Mouse (Mus musculus) CH12F3 (cell line): ENCODE data around the gene Gm20388.

ENCODE experiments used
- in situ Hi-C: fragments of 300-500 bp; cut with MboI; formaldehyde crosslinking; loops from 2 replicates; pipeline ENCODE4 v1.14.3; 2020; ENCODE audit warnings: low sequenced_read_pairs

Gene Gm20388

GRCm38 (mm10) chr8:120809050-120809449 lies 898.4 kb downstream of the Gm20388 start:
- in situ Hi-C loops, result no loop called here

DNA sequence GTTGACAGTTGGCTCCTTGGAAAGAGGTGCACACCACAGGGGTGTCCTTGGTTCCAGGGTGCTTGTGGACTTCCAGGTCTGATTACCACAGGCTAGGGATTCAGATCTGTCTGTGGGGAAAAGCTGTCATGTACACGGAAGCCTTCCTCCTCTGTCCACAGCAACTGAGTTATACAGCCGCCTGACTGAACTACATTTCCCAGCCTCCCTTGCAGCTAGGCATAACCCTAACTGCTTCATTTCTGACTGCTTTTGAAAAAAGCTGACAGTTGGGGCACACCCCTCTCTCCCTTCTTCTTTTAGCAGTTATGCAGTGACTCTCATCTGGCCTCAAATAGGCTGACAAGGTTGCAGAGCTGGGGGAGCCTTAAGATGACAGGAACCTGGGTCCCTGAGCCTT lies 901.3 kb downstream of the Gm20388 start:
- in situ Hi-C loops, result no loop called here

- in situ Hi-C loops, result no loop called here
These were observed 902.4 kb downstream of the Gm20388 start for GRCm38 (mm10) chr8:120813028-120813427.

GRCm38 (mm10) chr8:120813839-120814238 lies 903.2 kb downstream of the Gm20388 start:
- in situ Hi-C loops, result no loop called here

GRCm38 (mm10) chr8:120816371-120816770 lies 905.7 kb downstream of the Gm20388 start:
- in situ Hi-C loops, result loop anchor here (5.0 kb wide), 1 partner anchor 276 kb away; no protein-coding TSS in a partner anchor

- in situ Hi-C loops, result loop anchor here (5.0 to 10.0 kb wide), 2 partner anchors 65 to 272 kb away; no protein-coding TSS in a partner anchor
These were observed 909.3 kb downstream of the Gm20388 start for GRCm38 (mm10) chr8:120819906-120820305.

GRCm38 (mm10) chr8:120821399-120822170 lies 910.9 kb downstream of the Gm20388 start:
- in situ Hi-C loops, result loop anchor here (10.0 kb wide), 1 partner anchor 63 kb away; no protein-coding TSS in a partner anchor

GRCm38 (mm10) chr8:120823331-120823730 lies 912.7 kb downstream of the Gm20388 start:
- in situ Hi-C loops, result loop anchor here (10.0 kb wide), 1 partner anchor 61 kb away; no protein-coding TSS in a partner anchor

DNA sequence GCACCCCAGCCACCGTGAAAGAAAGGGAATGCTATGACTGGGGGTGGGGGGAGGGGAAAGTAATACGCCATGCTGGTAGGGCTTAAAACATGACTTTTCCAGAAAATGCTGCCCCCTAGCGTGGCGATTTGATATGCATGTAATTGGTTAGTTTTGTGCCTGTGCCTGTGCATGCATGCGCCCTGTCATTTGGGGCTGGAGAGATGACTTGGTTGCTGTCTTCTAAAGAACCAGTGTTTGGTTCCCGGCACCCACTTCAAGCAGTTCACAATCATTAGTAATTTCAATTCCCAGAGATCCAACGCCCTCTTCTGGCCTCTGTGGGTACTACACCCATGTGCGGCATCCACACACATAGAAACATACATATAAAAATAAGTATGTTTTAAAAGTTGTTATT lies 913.2 kb downstream of the Gm20388 start:
- in situ Hi-C loops, result loop anchor here (10.0 kb wide), 1 partner anchor 61 kb away; no protein-coding TSS in a partner anchor

DNA sequence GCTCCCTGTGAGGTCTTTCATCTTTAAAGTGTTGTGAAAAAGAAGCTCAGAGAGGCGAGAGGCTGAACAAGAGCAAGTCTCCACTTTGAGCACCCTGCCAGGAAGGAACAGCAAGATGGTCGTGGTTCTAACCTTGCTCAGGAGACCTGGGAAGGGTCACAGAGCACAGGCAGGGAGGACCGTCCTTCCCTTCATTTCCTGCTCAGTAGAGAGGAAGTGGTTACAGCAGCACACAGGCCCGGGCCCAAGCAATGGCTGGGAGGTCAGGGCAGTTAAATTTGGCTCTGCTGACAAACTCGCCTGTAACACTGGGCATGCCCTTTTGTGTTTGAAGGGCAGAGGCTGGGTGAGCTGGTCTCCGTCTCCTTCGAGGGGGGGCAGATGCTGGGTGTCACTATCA lies 914.0 kb downstream of the Gm20388 start:
- in situ Hi-C loops, result loop anchor here (10.0 kb wide), 1 partner anchor 60 kb away; no protein-coding TSS in a partner anchor

- in situ Hi-C loops, result loop anchor here (10.0 kb wide), 1 partner anchor 57 kb away; no protein-coding TSS in a partner anchor
These were observed 917.6 kb downstream of the Gm20388 start for GRCm38 (mm10) chr8:120828279-120828678.

DNA sequence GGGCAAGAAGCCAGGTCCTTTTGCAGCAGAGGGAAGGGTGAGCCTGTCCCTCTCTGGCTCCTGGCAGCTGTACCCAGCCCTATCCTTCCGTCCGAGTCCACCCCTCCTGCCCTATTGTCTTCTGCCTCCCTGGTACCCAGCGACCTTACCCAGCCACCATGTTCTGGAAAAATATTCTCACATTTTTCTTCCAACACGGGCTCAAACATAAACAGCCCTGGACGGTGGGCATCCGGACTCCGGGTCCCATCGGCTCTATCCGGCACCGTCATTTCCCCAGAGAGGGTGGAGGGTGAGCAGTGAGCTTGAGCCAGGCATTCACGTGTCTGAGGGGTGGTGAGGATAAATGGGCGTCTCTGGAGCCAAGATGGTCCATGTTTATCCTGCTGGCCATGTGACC lies 920.0 kb downstream of the Gm20388 start:
- in situ Hi-C loops, result no loop called here

- in situ Hi-C loops, result no loop called here
These were observed 921.4 kb downstream of the Gm20388 start for GRCm38 (mm10) chr8:120832022-120832421.

DNA sequence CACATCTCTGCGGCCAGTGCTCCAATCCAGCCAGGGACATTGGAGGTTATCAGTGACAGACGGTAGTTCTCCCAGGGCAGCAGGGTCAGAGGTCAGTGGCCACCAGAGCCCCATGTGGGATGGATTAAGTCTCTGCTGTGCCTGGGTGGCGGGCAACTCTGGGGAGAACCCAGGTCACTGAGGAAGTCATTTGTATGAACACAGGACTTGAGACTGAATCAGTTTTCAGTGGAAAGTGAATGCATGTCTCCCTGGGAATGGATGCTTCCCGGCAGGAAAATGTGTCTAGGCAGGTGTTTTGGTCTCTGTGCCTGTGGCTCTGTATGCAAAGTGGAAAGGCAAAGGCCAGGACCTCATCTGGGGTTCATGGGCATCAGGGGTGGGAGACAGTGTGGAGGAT lies 922.6 kb downstream of the Gm20388 start:
- in situ Hi-C loops, result no loop called here

GRCm38 (mm10) chr8:120839031-120839430 lies 928.4 kb downstream of the Gm20388 start:
- in situ Hi-C loops, result no loop called here

DNA sequence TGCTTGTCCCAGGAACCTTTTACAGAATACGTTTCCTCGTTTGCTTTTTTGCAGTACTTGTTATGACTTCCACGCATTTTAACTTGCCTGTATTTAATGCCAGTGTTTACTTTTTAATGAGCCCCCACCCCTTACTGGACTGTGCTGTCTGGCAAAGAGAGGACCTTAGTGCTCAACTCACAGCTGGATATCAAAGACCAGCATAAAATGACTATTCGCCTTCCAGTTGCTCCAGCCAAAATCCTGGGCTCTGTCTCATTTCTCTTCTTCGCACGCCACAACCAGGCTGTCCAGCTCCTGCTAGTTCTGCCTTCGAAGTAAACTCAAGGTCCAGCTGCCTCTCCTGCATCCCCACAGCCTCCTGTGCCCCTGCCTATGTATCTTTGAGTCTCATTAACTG lies 932.4 kb downstream of the Gm20388 start:
- in situ Hi-C loops, result no loop called here

GRCm38 (mm10) chr8:120846018-120846417 lies 935.4 kb downstream of the Gm20388 start:
- in situ Hi-C loops, result no loop called here

DNA sequence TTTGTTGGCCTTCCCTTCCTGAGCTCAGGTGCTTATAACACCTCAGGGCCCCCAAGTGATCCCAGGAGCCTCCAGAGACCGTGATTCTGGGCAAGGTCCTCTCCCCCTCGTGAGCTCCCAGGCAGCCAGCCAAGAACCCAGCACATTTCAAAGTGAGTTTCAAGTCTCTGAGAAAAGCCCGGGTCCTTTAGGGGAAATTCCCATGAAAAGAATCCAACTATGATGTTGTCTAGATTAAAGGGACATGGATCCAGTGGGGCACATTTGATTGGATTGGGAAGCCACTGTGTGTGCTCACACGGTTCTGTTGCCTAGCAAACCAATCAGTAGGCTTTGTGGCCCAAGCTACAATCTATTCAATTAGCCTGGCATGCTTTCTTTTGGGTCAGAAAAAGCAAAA lies 936.6 kb downstream of the Gm20388 start:
- in situ Hi-C loops, result no loop called here

GRCm38 (mm10) chr8:120847735-120848134 lies 937.1 kb downstream of the Gm20388 start:
- in situ Hi-C loops, result no loop called here

DNA sequence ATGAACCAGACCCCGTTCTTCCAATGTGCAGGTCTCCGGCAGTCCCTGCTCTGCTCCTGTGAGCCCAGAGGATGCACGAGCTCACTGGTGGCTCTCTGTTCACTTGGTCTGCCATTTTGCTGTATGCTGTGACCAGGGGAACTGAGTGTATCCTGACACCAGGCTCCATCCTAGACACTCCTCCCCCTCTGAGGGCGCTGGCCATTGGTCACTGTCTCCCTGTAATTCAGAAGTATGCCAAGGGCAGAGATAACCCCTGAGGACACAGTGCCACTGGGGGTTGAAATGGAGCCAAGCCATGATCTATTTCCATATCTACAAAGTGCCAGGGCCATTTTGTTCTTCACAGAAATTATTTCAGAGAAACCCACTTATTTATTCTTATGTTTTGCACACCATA lies 937.8 kb downstream of the Gm20388 start:
- in situ Hi-C loops, result no loop called here

DNA sequence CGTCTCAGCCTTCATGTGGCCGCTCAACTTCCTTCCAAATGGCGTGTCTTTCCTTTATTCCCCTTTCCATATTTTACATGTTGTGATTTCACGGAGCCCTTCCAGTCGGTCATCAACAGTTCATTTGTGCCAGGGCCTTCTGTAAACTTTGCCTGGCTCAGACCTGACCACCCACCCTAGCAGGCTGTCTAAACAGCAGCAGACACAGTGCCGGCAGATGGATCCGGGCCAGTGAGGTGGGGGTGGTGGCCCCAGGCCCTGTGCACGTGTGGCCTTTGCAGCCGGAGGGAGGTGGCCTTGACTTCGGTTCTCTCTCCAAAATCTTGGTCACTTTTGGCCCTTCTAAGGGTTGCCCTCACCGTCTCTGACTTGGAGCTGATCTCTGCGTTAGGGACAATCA lies 940.8 kb downstream of the Gm20388 start:
- in situ Hi-C loops, result no loop called here

DNA sequence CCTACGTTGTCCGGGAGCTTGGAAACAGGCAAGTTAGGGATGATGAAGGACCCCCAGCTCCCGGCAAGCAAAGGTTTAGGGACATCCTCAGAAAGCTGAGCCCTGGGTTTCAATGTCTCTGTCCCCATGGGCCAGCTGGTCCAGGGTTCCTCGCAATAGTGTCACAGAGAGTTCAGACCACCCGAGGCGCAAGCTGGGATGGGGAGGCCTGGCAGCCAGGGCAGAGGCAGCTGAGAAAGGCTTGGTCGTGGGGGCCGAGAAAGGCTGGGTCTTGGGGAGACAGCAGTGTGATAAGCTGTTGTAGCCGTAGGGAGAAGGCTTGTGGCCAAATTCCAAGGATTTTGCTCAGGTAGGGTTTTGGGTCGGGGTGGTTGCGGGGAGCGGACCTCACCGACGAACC lies 949.2 kb downstream of the Gm20388 start:
- in situ Hi-C loops, result no loop called here
